Mouse (Mus musculus): ENCODE data around the gene Zfp629. TPM values are rescaled to one million over a fixed set of nuclear protein-coding genes. Genes with fewer than 3 reads are reported as not detected.

Gene Zfp629
- total RNA-seq, 2 experiments from 2014 or later: 24.5 to 26.2 TPM

GRCm38 (mm10) chr7:127611561-127611960, 4.0 kb downstream of the Zfp629 start:
- no peak for TF ChIP-seq CTCF (IDR thresholded peaks at IDR 0.05)
- H3K4me3 ChIP-seq: no peak overlapping the region
- no peak overlapping the region for H3K27ac ChIP-seq
- no peak for DNase-seq (ENCODE audit: extremely low spot score in 1 of 2, low spot score in 2 of 2)
- intact Hi-C loops (cut with DNase I): no loop called here

DNA sequence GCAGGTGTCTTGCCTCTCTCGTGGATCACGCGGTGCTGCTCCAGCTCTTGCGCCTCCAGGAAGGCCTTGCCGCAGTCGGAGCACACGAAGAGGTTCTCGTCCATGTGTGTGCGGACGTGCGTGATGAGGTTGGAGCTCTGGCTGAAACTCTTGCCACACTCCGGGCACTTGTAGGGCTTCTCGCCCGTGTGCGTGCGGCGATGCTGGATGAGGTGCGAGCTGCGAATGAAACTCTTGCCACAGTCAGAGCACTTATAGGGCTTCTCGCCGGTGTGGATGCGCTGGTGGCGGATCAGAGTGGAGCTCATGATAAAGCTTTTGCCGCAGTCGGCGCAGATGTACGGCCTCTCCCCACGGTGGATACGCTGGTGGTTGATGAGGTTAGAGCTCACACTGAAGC, 4.6 kb downstream of the Zfp629 start:
- no peak overlapping the region for H3K27ac ChIP-seq
- intact Hi-C loops (cut with DNase I): no loop called here
- no peak for TF ChIP-seq CTCF (IDR thresholded peaks at IDR 0.05)
- no peak overlapping the region for H3K4me3 ChIP-seq
- DNase-seq (ENCODE audit: extremely low spot score in 1 of 2, low spot score in 2 of 2): no peak

- intact Hi-C loops (cut with DNase I): no loop called here
- TF ChIP-seq CTCF (IDR thresholded peaks at IDR 0.05): no peak
- DNase-seq (ENCODE audit: extremely low spot score in 1 of 2, low spot score in 2 of 2): no peak
Observed at GRCm38 (mm10) chr7:127607150-127607549, 8.4 kb downstream of the Zfp629 start.

GRCm38 (mm10) chr7:127604256-127604655, 11.3 kb downstream of the Zfp629 start:
- intact Hi-C loops (cut with DNase I): no loop called here
- Histone ChIP-seq H3K4me3 (no peak overlapping the region), H3K27ac (no peak overlapping the region)
- TF ChIP-seq CTCF (IDR thresholded peaks at IDR 0.05): no peak
- DNase-seq (ENCODE audit: extremely low spot score in 1 of 2, low spot score in 2 of 2): no peak

More at GRCm38 (mm10) chr7:127607150-127607549, 8.4 kb downstream of the Zfp629 start:
- H3K4me3 ChIP-seq: no peak overlapping the region
- no peak overlapping the region for H3K27ac ChIP-seq

DNA sequence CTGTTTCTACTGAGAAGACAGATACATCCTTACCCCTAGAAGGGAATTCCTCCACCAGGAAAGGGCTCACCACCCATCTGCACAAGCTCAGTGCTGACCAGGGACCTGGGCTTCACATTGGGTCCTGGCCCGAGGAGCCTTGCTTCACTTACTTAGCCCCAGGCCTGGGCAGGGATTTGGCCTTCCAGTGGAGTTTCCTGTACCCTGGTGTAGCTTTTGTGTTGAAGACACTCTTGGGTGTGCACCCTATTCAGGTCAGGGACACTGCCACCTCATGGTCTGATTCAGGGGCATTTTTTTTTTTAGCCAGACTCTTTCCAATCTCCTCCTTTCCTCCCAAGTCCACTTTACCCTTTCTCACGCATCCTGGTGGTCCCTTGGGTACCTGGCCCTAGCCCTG, 12.7 kb downstream of the Zfp629 start:
- TF ChIP-seq CTCF (IDR thresholded peaks at IDR 0.05): no peak
- intact Hi-C loops (cut with DNase I): no loop called here
- Histone ChIP-seq H3K4me3 (no peak overlapping the region), H3K27ac (no peak overlapping the region)
- no peak for DNase-seq (ENCODE audit: extremely low spot score in 1 of 2, low spot score in 2 of 2)

- Histone ChIP-seq H3K4me3 (no peak overlapping the region), H3K27ac (no peak overlapping the region)
- no peak for DNase-seq (ENCODE audit: extremely low spot score in 1 of 2, low spot score in 2 of 2)
- intact Hi-C loops (cut with DNase I): no loop called here
- no peak; the same call in 1 of the 2 replicates for TF ChIP-seq CTCF (IDR thresholded peaks at IDR 0.05)
Observed at GRCm38 (mm10) chr7:127601735-127602134, 13.9 kb downstream of the Zfp629 start.

GRCm38 (mm10) chr7:127600612-127601011, 15.0 kb downstream of the Zfp629 start:
- no peak for DNase-seq (ENCODE audit: extremely low spot score in 1 of 2, low spot score in 2 of 2)
- no peak for TF ChIP-seq CTCF (IDR thresholded peaks at IDR 0.05)
- Histone ChIP-seq H3K4me3 (no peak overlapping the region), H3K27ac (no peak overlapping the region)
- intact Hi-C loops (cut with DNase I): no loop called here

DNA sequence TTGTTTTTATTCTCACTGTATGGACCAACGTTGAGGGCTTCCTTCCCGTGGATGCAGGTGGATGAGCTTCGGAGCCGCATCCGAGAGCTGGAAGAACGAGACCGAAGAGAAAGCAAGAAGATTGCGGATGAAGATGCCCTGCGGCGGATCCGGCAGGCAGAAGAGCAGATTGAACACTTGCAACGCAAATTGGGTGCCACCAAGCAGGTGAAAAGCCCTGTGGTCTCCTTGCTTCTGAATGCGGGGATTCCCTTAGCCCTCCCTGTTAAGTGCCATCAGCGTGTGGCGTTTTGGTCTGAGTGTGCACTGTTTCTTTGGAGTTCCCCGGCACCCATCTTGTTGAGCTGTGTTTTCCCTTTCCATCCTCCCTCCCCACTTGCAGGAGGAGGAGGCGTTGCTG, 18.9 kb downstream of the Zfp629 start:
- TF ChIP-seq CTCF (IDR thresholded peaks at IDR 0.05): no peak

DNA sequence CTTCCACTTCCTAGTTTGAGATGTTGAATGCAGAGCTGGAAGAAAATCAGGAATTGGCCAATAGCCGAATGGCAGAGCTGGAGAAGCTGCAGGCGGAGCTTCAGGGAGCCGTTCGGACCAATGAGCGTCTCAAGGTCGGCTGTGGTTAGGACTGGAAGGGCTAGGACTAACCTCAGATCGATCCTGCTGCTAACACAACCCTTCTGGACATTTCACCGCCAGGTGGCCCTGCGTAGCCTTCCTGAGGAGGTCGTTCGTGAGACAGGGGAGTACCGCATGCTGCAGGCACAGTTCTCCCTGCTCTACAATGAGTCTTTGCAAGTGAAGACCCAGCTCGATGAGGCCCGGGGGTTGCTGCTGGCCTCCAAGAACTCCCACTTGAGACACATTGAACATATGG, 23.0 kb downstream of the Zfp629 start:
- intact Hi-C loops (cut with DNase I): no loop called here
- no peak overlapping the region for H3K4me3 ChIP-seq
- no peak overlapping the region for H3K27ac ChIP-seq
- TF ChIP-seq CTCF (IDR thresholded peaks at IDR 0.05): no peak
- DNase-seq (ENCODE audit: extremely low spot score in 1 of 2, low spot score in 2 of 2): no peak

More for the DNA sequence above, 18.9 kb downstream of the Zfp629 start:
- intact Hi-C loops (cut with DNase I): no loop called here
- Histone ChIP-seq H3K4me3 (no peak overlapping the region), H3K27ac (no peak overlapping the region)
- no peak for DNase-seq (ENCODE audit: extremely low spot score in 1 of 2, low spot score in 2 of 2)

- Histone ChIP-seq H3K4me3 (no peak overlapping the region), H3K27ac (no peak overlapping the region)
- no peak for TF ChIP-seq CTCF (IDR thresholded peaks at IDR 0.05)
- DNase-seq (ENCODE audit: extremely low spot score in 1 of 2, low spot score in 2 of 2): no peak
- intact Hi-C loops (cut with DNase I): no loop called here
Observed at GRCm38 (mm10) chr7:127591108-127591507, 24.5 kb downstream of the Zfp629 start.

DNA sequence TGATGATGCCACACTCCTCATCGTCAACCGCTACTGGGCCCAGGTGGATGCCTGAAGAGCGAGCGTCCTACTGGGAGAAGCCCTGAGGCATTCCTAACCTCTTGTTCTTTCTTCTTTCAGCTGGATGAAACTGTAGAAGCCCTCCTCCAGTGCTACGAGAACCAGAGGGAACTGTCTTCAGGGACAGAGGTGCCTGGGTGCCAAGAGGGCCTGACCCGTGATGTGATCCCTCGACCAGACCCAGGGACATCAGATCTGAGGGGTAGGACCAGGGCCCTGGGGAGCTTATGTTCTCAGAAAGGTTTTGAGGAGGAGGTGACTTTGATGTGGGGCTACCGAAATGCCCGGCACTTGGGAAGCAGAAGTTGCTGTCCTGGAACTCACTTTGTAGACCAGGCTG, 26.0 kb downstream of the Zfp629 start:
- no peak for DNase-seq (ENCODE audit: extremely low spot score in 1 of 2, low spot score in 2 of 2)
- intact Hi-C loops (cut with DNase I): loop anchor here (2.0 kb wide), 1 partner anchor 77 kb away; no protein-coding TSS in a partner anchor
- Histone ChIP-seq H3K27ac (no peak overlapping the region), H3K4me3 (peak overlapping the region; percentile 91)
- no peak for TF ChIP-seq CTCF (IDR thresholded peaks at IDR 0.05)

- H3K4me3 ChIP-seq: peak overlapping the region; percentile 91
- peak overlapping the region; percentile 88 for H3K27ac ChIP-seq
- DNase-seq (ENCODE audit: extremely low spot score in 1 of 2, low spot score in 2 of 2): no peak
- intact Hi-C loops (cut with DNase I): loop anchor here (2.0 kb wide), 1 partner anchor 76 kb away; no protein-coding TSS in a partner anchor
- no peak for TF ChIP-seq CTCF (IDR thresholded peaks at IDR 0.05)
Observed at GRCm38 (mm10) chr7:127588901-127589300, 26.7 kb downstream of the Zfp629 start.

All from left cerebral cortex, adult 2 months (tissue).